Mouse (Mus musculus) neutrophil, adult 59 days (primary cell): ENCODE measurements around the gene 3110040M04Rik. TPM values are rescaled to one million over a fixed set of nuclear protein-coding genes. Genes with fewer than 3 reads are reported as not detected.

Experiments used
- total RNA-seq, 2 experiments: library from RNA; stranded (reverse); gene quantifications; 1 replicate in 1 of 2; 2 replicates in 1 of 2; pipeline ENCODE4 v1.2.4; 2023

3110040M04Rik gene
- not detected for total RNA-seq

DNA sequence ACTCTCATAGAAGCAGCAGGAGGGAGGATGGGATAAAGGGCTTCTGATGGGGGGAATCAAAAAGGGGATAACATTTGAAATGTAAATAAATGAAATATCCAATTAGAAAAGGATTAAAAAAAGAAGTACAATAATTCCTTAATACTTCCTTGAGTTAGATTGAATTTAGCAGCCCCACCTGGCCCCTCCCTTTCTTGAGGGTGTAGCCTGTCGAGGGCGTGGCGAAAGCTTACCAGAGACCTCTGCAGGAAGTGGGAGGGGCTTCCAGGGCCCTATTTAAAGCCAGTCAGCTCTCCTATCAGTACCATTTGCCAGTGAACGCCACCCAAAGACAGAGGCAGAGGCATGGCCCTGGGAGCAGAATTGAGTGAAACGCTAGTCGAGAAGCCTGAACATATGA lies at the start of gene 3110040M04Rik:
3110040M04Rik (plus strand) TSS at position 304 of the 400 bp plus-strand sequence.

DNA sequence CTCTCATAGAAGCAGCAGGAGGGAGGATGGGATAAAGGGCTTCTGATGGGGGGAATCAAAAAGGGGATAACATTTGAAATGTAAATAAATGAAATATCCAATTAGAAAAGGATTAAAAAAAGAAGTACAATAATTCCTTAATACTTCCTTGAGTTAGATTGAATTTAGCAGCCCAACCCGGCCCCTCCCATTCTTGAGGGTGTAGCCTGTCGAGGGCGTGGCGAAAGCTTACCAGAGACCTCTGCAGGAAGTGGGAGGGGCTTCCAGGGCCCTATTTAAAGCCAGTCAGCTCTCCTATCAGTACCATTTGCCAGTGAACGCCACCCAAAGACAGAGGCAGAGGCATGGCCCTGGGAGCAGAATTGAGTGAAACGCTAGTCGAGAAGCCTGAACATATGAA lies 21.7 kb upstream of the 3110040M04Rik start, which contains the start of gene Gm47985:
Gm47985 (plus strand) TSS at position 272 of the 400 bp plus-strand sequence.

GRCm38 (mm10) chr1:151192075-151192474 lies 11.8 kb upstream of the 3110040M04Rik start, which contains the start of gene Gm8947:
Gm8947 (plus strand) TSS chr1:151192376.

GRCm38 (mm10) chr1:151198120-151198519 lies 5.8 kb upstream of the 3110040M04Rik start, which contains the start of gene Gm47995:
Gm47995 (plus strand) TSS chr1:151198448.

GRCm38 (mm10) chr1:151209824-151210355 lies 6.0 kb downstream of the 3110040M04Rik start, which contains the start of gene Gm47996:
Gm47996 (plus strand) TSS chr1:151210131.

Other genes with a start within 250 kb of the 3110040M04Rik start
- not detected for gene Hmcn1, start 210.7 kb upstream of the 3110040M04Rik start, total RNA-seq
- gene Gm47985, start 21.6 kb upstream of the 3110040M04Rik start, total RNA-seq = not detected
- not detected for gene Gm8947, start 11.7 kb upstream of the 3110040M04Rik start, total RNA-seq
- not detected for gene Gm47995, start 5.7 kb upstream of the 3110040M04Rik start, total RNA-seq
- not detected for gene Gm47996, start 6.0 kb downstream of the 3110040M04Rik start, total RNA-seq
- 10 to 100 TPM; 76.4 to 95.1 TPM for gene Ivns1abp, start 140.4 kb downstream of the 3110040M04Rik start, total RNA-seq
- gene Swt1, start 224.3 kb downstream of the 3110040M04Rik start, total RNA-seq = 10 to 100 TPM; 15.1 to 17.6 TPM
- gene Trmt1l, start 224.4 kb downstream of the 3110040M04Rik start, total RNA-seq = 10 to 100 TPM; 21.9 to 23.5 TPM